Mouse (Mus musculus) liver, embryonic 11.5 days (tissue): ENCODE measurements at regions not wholly inside any gene's neighbourhood (a gene's known extent, or its start where the extent isn't known, plus 50 kb on each side); places are given as distances from the start of the nearest gene placed in this dataset.

ENCODE experiments used
- ATAC-seq: fragments of 200-750 bp; cut with Nextera tagmentation; replicated peaks from 2 replicates; pipeline ENCODE4 v1.8.0; 2017; ENCODE audit warnings: moderate number of reproducible peaks, mild to moderate bottlenecking, moderate TSS enrichment, moderate library complexity; ENCODE audit not compliant: low FRiP score
- DNase-seq: peaks from one replicate; pipeline ENCODE4 v3.0.0-alpha.2; 2017; ENCODE audit warnings: low spot score
- H3K27ac ChIP-seq: fragments of 300-500 bp; sonication (generic); 2 replicates; pipeline ENCODE4 v1.5.1; 2014; ENCODE audit warnings: mild to moderate bottlenecking, low read depth, low read length, control low read depth
- H3K27me3 ChIP-seq: fragments of 300-500 bp; sonication (generic); replicated peaks from 2 replicates; pipeline ENCODE4 v1.6.1; 2014; ENCODE audit warnings: low read length, mixed read lengths; ENCODE audit not compliant: control insufficient read depth, insufficient read depth
- H3K36me3 ChIP-seq: fragments of 300-500 bp; sonication (generic); 2 replicates; pipeline ENCODE4 v1.6.1; 2014; ENCODE audit warnings: mild to moderate bottlenecking, low read length, moderate library complexity, mixed read lengths; ENCODE audit not compliant: control insufficient read depth, insufficient read depth
- H3K4me1 ChIP-seq: fragments of 300-500 bp; sonication (generic); replicated peaks from 2 replicates; pipeline ENCODE4 v1.6.1; 2014; ENCODE audit warnings: low read length, mixed read lengths; ENCODE audit not compliant: control insufficient read depth, insufficient read depth
- H3K4me2 ChIP-seq: fragments of 300-500 bp; sonication (generic); 2 replicates; pipeline ENCODE4 v1.6.1; 2014; ENCODE audit warnings: mild to moderate bottlenecking, control low read depth, moderate library complexity
- H3K4me3 ChIP-seq: fragments of 300-500 bp; sonication (generic); 2 replicates; pipeline ENCODE4 v1.5.1; 2014; ENCODE audit warnings: low read depth, low read length, control low read depth
- H3K9ac ChIP-seq: fragments of 300-500 bp; sonication (generic); 2 replicates; pipeline ENCODE4 v1.6.1; 2014; ENCODE audit warnings: low read depth, low read length, control low read depth
- H3K9me3 ChIP-seq: fragments of 300-500 bp; sonication (generic); 2 replicates; pipeline ENCODE4 v1.6.1; 2016; ENCODE audit warnings: low read length, inconsistent platforms, mixed read lengths; ENCODE audit not compliant: control insufficient read depth
- WGBS: fragments of 180-500 bp; shearing (Covaris S2); extraction: QIAGEN DNeasy Blood & Tissue Kit; methylation state at CpG from one replicate; pipeline ENCODE4 v1.1.7; 2014; 5-methylcytosine and 5-hydroxymethylcytosine counted together

DNA sequence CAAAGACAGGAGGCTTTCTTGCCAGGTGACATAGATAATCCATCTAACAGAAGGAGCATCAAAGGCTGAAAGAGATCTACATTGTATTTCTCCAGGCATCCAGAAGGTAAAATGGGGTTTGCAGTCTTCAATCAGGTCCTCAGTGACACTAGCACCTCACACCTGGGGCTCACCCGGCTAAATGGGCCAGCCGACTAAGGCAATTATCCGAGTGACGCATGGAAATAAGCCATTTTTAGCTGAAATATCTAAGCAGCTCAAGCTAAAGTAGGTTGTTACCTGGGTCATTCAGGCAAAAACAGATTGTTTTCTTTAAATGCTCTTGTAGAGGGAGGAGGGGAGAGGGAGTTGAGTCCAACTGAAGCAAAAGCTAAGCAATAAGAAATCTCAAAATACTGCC lies 382.8 kb upstream of the Atp2b1 start:
- H3K4me1 ChIP-seq: no peaks in the 10 kb centered on the region
- H3K27me3 ChIP-seq: no peaks in the 10 kb centered on the region
- no peak for DNase-seq
- H3K4me3 ChIP-seq: no peak overlapping the region
- no peaks in the 10 kb centered on the region for H3K36me3 ChIP-seq
- H3K27ac ChIP-seq: no peak overlapping the region
- no peak overlapping the region for H3K9ac ChIP-seq
- no peak overlapping the region for H3K4me2 ChIP-seq
- 93% methylated on average over 4 of the region's 4 CpGs for WGBS
- no peaks in the 10 kb centered on the region for H3K9me3 ChIP-seq
- ATAC-seq: no peak

DNA sequence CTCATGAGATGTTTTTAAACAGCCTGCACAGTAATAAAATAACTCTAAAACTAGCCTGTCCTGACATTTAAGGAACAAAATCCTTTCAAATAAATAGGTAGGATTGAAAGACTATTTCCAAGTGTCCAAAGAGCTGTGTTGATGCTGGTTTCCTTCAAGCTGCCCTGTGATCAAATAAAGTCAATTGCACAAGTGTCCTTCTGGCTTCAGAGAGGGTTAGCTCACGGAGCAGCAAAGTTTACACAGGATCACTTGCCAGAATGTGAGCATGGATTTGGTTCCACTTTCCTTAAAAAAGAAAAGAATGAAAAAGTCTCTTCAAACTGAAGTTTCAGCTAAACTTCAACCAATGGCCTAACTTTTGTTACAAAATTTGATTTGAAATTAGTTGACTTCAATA lies 375.5 kb upstream of the Atp2b1 start:
- Histone ChIP-seq H3K9ac (no peak overlapping the region), H3K27me3 (no peaks in the 10 kb centered on the region), H3K9me3 (no peaks in the 10 kb centered on the region), H3K4me2 (no peak overlapping the region), H3K27ac (no peak overlapping the region), H3K36me3 (no peaks in the 10 kb centered on the region), H3K4me3 (no peak overlapping the region), H3K4me1 (no peaks in the 10 kb centered on the region)
- WGBS: 54% methylated on average over 1 of the region's 1 CpGs
- no peak for ATAC-seq
- DNase-seq: no peak

DNA sequence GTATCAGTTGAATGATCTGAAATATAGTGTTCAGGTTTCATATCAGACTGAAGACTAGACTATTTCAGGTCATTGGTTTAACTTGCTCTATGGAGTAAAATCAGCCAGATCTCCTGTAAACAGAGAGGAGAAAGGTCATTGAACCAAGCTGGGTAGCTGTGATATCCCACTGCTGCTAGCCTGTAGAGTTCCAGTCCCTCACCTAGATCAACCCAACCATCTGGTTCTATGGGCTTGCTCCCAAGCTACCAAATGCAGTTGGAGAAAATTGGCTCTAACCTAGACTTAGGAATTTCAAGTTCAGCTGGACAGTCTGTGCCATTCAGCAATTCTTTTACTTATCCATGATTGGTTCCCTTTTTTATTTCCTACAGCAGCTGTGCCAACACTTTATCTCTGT lies 373.1 kb upstream of the Atp2b1 start:
- H3K4me2 ChIP-seq: no peak overlapping the region
- H3K4me1 ChIP-seq: no peaks in the 10 kb centered on the region
- no peak overlapping the region for H3K4me3 ChIP-seq
- H3K27ac ChIP-seq: no peak overlapping the region
- H3K9me3 ChIP-seq: no peaks in the 10 kb centered on the region
- ATAC-seq: no peak
- no peaks in the 10 kb centered on the region for H3K36me3 ChIP-seq
- no peak overlapping the region for H3K9ac ChIP-seq
- no peak for DNase-seq
- no peaks in the 10 kb centered on the region for H3K27me3 ChIP-seq

- H3K27ac ChIP-seq: no peak overlapping the region
- no peak overlapping the region for H3K9ac ChIP-seq
- 77% methylated on average over 2 of the region's 2 CpGs for WGBS
- no peak overlapping the region for H3K4me3 ChIP-seq
- H3K36me3 ChIP-seq: no peaks in the 10 kb centered on the region
- DNase-seq (no peak), ATAC-seq (no peak)
- H3K4me2 ChIP-seq: no peak overlapping the region
- no peaks in the 10 kb centered on the region for H3K9me3 ChIP-seq
- no peaks in the 10 kb centered on the region for H3K4me1 ChIP-seq
- no peaks in the 10 kb centered on the region for H3K27me3 ChIP-seq
Measured at GRCm38 (mm10) chr10:98542072-98542471, 372.1 kb upstream of the Atp2b1 start.

DNA sequence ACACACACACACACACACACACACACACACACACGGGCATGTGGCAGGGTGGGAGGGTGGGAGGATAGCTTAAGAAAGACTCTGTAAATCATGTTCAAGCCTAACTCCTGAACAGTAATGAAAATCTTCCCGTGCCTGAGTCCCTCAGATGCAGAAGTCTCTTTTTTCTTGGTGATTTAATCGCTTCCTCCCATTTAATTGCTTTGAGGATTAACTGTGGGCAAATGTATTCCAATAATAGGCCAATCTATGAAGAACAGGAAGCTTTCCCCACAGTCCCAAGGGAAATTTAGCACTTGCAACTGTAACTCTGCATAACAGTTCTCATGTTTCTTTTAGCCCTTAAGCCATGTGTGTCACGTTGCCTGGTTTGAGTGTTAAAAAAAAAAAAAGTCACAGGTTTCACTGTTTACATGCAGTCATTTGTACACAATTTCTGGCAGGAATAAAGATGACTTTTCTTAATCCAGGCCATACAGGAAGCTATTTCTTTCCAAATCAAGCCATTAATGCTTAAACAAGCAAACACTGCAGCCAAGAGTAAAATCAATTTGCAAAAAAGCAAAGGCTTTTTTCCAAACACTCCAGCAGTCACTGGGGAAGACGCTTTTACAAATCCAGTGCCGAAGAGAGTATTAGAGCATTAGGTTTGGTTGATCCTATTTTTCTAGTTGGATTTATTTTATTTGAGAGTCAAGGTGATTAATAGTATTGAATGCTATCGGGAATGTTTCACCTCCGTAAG lies 370.8 kb upstream of the Atp2b1 start:
- Histone ChIP-seq H3K27ac (no peak overlapping the region), H3K9me3 (no peaks in the 10 kb centered on the region), H3K4me3 (no peak overlapping the region), H3K36me3 (no peaks in the 10 kb centered on the region), H3K9ac (no peak overlapping the region), H3K4me2 (no peak overlapping the region), H3K27me3 (no peaks in the 10 kb centered on the region), H3K4me1 (no peaks in the 10 kb centered on the region)
- WGBS: 55% methylated on average over 8 of the region's 8 CpGs
- ATAC-seq (no peak), DNase-seq (no peak)

DNA sequence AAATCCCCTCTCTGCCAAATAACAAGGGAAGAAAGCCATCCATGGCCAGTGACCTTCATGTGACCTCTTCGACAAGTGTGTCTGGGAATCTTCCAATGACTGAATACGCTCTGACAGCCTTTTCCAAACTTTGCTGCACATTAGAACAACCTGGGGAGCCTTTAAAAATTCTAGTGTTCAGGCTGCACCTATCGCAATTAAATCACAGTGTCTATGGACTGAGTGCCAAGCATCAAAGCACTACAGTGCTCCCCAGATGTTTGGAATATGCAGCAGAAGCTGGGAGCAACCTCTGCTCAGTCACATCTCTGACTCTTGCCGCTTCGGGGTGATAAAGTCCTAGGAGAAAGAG lies 370.2 kb upstream of the Atp2b1 start:
- H3K4me2 ChIP-seq: no peak overlapping the region
- WGBS: 66% methylated on average over 5 of the region's 5 CpGs
- no peak overlapping the region for H3K9ac ChIP-seq
- no peaks in the 10 kb centered on the region for H3K9me3 ChIP-seq
- H3K4me1 ChIP-seq: no peaks in the 10 kb centered on the region
- H3K36me3 ChIP-seq: no peaks in the 10 kb centered on the region
- H3K27me3 ChIP-seq: no peaks in the 10 kb centered on the region
- H3K27ac ChIP-seq: no peak overlapping the region
- H3K4me3 ChIP-seq: no peak overlapping the region
- ATAC-seq (no peak), DNase-seq (no peak)

- H3K9ac ChIP-seq: no peak overlapping the region
- no peaks in the 10 kb centered on the region for H3K36me3 ChIP-seq
- no peaks in the 10 kb centered on the region for H3K9me3 ChIP-seq
- WGBS: 83% methylated on average over 3 of the region's 3 CpGs
- no peak overlapping the region for H3K4me2 ChIP-seq
- ATAC-seq (no peak), DNase-seq (no peak)
- no peak overlapping the region for H3K27ac ChIP-seq
- H3K4me3 ChIP-seq: no peak overlapping the region
- H3K27me3 ChIP-seq: no peaks in the 10 kb centered on the region
- no peaks in the 10 kb centered on the region for H3K4me1 ChIP-seq
Measured at GRCm38 (mm10) chr10:98554575-98554974, 359.6 kb upstream of the Atp2b1 start.

- H3K27me3 ChIP-seq: no peaks in the 10 kb centered on the region
- no peaks in the 10 kb centered on the region for H3K36me3 ChIP-seq
- 84% methylated on average over 9 of the region's 9 CpGs for WGBS
- ATAC-seq (no peak), DNase-seq (no peak)
- no peak overlapping the region for H3K4me2 ChIP-seq
- no peak overlapping the region for H3K27ac ChIP-seq
- no peak overlapping the region for H3K9ac ChIP-seq
- H3K4me1 ChIP-seq: no peaks in the 10 kb centered on the region
- no peak overlapping the region for H3K4me3 ChIP-seq
- H3K9me3 ChIP-seq: no peaks in the 10 kb centered on the region
Measured at GRCm38 (mm10) chr10:98557470-98558060, 356.6 kb upstream of the Atp2b1 start.

- no peak overlapping the region for H3K4me2 ChIP-seq
- DNase-seq (no peak), ATAC-seq (no peak)
- WGBS: 78% methylated on average over 2 of the region's 2 CpGs
- H3K27ac ChIP-seq: no peak overlapping the region
- no peaks in the 10 kb centered on the region for H3K4me1 ChIP-seq
- H3K9ac ChIP-seq: no peak overlapping the region
- no peak overlapping the region for H3K4me3 ChIP-seq
- no peaks in the 10 kb centered on the region for H3K36me3 ChIP-seq
- H3K27me3 ChIP-seq: no peaks in the 10 kb centered on the region
- no peaks in the 10 kb centered on the region for H3K9me3 ChIP-seq
Measured at GRCm38 (mm10) chr10:98558560-98558959, 355.6 kb upstream of the Atp2b1 start.
